Mouse (Mus musculus) frontal cortex, adult (tissue): ENCODE measurements at regions not wholly inside any gene's neighbourhood (a gene's known extent, or its start where the extent isn't known, plus 50 kb on each side); places are given as distances from the start of the nearest gene placed in this dataset.

Experiments
- ATAC-seq: cut with Nextera tagmentation; 2 replicates; pipeline ENCODE4 v1.9.2; 2017; ENCODE audit warnings: mild to moderate bottlenecking, moderate library complexity, mixed read lengths; ENCODE audit not compliant: low TSS enrichment

DNA sequence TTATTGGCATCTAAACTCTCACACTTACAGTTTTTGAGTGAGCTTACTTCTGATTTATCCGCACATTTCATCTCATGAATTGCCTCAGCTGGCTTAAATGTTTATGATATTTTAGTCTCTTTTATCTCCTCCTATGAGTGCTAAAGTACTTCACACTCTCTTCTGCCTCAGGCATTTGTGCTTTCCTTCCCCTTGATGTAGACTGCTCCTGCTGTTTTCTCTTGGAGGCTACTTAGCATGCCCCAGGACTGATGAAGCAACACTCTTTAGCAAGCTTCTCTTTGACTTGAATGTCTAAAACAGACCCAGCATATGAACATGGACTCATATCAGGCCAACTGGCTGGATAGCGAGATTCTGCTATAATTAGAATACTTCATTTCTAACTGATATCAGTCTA is 882.8 kb downstream of the Tecrl start:
- ATAC-seq, result 0 out of 2 replicates have a peak, but pooled peaks have one; percentile 20

DNA sequence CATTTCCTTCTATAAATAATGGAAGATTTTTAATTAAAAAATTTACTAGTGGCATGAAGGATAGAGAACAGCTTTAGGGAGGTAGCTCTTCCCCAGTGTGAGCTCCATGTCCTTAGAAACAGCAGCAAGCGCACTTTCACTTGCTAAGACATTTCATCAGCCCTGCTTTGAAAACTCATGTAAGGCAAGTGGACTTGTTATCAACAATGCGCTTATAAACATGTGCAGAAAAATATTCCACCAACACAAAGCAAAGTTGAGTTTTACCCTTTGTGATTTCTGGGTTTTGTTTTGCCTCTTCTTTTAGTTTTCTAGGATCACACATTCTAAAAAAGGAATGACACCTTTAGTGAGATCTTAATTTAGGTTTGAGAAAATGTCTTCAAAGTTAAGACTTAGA is 890.7 kb downstream of the Tecrl start:
- peak; percentile 87 for ATAC-seq

DNA sequence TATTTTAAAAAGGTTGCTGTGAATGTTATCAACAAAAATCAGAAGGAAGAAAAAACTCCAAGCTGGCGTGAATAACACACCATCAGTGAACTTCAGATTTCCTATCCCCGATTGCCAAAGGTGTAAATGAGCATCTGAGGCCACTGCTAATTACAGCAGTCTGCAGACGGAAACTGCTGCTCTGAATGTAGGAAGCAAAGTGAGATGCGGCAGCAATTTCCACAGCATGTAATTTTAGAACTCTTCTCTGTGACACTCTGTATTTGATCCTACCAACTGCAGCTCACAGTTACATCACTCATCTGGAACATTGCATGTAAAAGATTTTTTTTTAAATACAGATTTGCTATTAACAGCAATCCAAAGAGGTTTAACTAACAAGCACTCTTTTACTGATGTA is 913.7 kb downstream of the Tecrl start:
- peak; percentile 99 for ATAC-seq

DNA sequence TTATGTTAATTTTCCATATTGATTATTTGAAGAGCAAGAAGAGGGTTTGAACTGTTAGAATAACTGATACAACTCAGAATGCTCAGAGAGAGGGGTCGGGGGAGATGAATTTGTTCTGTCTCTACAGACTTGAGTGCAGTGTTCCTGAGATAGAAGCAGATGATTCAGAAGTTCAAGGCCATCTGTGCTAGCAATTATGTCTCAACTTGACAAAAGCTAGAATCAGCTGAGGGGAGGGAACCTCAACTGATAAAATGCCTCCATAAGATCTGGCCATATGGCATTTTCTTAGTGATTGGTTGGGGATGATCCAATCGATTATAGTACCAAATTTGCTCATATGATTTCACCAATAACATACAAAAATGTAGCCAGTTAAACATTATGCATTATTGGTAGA is 914.9 kb downstream of the Tecrl start:
- ATAC-seq, result no peak

DNA sequence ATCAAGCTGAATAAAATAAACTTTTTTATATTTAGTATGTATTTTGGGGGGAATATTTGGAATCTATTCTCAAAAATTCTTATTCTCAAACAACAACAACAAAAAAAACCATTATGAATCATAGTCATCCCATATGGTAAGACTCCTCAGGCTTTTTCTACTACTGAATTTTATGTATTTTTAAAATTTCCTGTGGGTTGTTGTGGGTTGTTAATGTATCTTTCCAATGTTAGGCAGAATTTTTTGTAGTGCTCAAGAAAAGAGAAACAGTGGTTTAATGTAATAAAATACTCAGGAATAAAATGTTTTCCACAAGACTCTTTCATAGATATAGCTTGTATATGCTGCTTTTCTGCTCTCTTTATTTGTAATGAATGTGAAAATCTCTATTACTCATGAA is 934.6 kb downstream of the Tecrl start:
- peak; percentile 91 for ATAC-seq

DNA sequence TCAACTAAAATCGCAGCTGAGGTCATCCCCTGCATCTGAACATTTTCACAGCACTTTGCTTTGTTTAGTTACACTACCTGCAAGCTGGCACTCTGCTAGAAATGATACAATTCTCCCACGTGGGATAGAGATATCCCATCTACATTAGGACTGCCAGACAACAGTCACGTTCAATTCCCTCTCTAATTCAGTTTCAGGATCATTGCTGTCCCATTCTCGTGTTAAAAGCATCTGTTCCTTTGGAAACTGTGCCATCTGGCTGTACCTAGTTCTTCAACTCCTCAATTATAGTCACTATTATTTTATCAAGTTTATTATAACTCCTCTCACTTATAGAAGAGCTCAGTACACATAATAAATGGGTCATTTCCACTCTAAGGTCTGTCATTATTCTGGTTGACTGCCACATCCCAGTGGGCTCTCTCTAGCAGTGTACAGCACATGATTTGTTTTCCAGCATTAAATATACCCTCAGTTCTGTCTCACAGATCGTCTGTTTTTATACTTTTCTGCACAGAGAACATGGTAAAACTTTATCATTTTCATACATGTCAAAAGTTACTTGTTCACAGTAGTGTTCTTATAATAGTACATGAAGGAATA is 958.3 kb downstream of the Tecrl start:
- peak; percentile 55; the same call in 1 of the 2 replicates for ATAC-seq

DNA sequence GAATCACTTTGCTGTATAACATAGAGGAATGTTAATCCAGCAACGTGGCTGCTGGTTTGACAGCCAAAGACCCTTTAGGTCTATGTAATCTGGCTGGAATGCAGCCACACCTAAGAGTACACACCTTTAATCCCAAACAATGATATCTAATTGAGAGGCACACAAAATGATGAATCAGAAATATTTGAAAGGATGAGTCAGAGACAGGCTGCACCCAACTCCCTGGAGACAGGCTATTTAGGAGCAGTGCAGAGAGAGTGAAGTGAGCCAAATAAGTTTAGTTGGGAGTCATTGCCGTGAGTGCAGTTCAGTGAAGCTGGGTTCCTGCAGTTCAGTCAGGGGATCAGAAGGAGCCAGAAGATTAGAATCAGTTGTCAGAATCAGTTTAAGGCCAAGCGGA is 993.4 kb downstream of the Tecrl start:
- ATAC-seq, result no peak

DNA sequence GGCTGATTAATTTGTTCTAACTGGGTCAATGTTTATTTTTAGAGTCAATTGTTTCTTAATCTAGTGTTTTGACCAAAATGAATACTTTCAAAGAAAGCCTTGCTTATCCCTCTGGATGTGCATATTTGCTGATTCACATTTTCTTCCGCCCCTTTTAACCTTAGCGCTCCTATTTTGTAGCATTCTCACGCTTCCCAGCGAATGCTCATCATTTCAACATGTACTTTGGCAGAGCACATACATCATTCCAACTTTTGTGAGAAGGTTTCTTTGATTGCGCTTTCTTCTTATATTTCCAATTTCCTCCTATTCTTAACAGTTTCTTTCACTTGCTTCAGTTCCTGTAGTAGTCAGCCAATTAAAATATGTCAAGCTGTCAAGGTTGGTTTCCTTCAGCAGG is 998.7 kb downstream of the Tecrl start:
- no peak for ATAC-seq

DNA sequence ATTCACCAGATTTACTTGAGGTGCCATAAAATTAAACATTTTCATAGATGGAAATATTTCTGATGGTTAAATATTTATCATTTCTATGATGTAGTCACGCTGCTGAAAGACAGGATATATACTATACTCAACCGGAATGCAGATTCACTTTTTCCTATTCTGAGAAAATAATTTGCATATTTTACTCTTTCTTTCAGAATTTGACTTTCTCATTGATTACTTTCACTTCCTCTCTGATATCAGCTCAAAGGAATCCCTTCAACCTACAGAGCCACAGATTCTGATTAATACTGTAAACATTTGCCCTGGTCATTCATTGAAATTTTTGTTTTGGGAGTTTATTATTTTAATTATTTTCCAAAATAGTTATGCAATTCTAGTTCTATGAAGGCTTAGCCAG is 1003.9 kb downstream of the Tecrl start:
- ATAC-seq, result no peak

DNA sequence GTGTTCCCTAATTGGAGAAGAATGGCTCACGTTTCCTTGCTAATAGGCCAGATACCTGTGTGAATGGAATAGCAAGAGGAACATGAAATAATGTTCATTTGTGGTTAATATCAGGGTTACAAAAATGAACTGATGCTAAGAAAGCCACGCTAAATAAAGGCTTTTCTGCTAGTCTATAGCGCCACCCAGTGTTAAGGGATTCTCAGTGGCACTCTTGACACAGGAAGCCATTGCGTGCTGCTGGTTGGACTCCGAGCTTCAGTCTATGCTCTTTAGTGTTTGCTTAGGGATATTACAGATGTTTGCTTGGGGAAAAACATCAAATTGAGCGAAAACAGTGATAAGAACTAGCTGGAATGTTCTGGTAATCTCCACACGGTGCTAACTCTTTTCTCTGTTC is 1008.3 kb downstream of the Tecrl start:
- ATAC-seq, result peak; percentile 99

DNA sequence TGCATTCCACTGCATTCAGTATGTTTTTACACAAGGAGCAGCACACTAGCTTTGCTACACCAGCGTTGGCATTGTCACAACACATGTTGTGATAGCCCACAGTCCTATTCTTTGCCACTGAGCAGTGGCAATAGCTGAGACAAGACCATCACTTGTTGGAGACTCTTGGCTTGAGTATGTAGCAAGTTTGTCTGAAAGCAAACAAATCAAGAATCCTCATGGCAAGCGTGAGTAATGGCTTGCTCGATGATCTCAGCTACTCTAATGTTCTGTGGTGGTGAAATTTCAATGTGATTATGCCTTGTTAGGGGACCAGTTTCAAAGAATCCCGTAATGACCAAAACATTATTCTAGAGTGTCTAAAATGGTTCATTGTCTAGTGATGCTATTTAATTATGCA is 1030.6 kb downstream of the Tecrl start:
- no peak for ATAC-seq

DNA sequence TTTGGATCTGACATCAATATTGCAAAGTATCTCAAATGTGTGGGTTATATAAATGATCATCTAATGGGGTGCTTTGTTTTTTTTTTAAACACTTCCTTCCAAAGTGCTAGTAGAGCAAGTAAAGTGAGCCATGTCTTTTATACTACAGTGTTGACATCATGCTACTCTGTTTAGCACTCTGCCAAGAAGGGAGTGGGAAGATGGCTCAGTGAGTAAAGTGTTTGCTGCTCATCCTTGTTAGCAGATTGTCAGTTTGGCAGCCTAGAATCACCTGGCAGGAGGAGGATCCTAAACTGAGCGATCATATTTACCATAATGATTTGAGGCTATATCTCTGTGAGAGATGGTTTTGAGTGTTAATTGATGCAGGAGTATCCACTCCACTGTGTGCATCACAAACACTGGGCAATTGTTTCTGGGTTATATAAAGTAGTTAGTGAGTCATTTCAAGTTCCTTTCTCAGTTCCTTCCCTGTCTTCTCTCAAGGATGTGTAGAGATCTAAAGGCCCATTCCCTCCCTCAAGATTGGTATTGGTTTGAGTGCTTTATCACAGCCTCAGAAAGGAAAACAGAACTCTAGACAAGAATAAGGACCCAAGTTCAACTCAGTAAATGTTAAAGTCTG is 1035.2 kb downstream of the Tecrl start:
- peak; percentile 98 for ATAC-seq

DNA sequence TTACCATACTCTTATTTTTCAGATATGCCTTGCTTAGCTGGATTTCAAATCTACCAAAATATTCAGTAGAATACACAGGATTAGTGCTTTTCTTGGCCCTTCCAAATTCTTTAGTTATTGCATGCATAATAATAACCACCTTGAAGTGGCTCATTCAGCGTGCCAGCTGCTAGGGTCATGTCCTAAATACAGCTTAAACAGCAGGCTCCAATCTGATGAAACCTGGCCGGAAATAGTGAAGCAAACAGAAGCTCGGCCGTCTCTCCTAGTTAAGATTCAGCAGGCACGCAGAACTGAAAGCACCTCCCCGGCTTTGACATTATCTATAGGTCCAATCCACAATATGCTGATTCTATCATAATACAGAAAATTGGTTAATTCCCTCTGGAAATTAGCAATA is 1042.9 kb downstream of the Tecrl start:
- no peak for ATAC-seq

DNA sequence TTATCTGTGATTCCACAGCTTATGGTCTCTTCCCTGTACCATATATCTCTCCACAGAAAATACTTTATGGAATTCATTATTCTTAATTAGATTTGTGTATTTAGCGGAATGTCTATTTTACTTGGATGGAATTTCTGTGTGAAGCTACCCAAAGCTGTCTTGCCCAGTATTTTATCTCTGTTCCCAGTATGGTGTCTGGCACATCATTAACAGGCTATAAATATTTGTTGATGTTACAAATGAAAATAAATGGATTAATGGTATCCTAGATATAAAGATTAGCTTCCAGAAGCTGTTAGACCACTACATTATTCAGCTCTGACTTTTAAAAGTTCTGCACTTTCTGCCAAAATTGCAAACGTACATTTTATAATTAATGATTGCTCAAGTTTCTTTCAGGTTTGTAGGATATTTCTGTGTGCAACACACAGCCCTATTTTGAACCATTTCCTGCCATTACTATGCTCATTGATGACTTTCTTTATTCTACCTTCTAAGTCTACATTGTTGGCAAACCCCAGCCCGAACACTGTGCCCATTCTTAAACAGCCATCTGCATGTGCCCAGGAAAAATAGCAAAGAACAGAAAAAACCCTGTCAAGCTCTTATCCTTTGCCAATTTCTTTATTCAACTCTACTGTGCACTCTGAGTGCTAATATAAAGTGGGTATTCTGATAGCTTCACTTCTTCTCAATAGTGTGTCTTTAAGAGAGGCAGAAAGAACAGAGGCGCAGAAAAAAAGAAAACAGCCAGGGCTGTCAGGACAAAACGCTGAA is 1066.7 kb downstream of the Tecrl start:
- ATAC-seq, result 0 out of 2 replicates have a peak, but pooled peaks have one; percentile 9

DNA sequence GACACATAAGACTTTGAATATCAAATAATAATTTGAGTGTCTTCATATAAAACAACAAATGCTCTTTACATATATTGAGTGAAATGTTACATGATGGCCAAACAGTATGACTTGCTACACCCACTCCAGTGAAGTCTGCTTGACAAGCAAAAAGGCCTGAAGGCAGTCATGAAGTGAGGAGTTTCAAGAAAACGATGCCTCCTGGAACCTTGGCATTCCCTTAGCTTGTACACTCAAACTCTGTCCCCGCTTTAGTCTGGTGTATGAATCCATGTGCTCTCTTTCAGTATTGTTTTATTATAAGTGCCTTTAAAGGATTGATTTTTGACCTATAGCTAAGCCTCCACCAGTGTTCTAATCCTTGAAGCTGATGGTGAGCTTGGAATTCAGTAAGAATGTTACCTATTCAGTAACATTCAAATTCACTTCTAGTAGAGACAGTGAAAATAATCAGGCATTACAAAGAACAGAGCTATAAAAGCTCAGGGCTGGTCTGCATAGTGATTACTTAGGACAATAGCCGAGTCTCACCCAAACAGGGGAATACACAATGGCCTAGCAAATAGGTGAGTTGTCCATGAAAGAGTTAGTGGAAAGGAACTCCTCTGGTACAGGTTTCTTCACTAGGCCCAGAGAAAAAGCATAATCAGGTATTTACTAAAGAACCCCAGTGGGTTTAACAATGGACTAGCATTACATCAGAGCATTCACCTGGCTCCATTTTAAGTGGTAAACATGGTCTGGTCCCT is 1101.5 kb downstream of the Tecrl start:
- ATAC-seq, result no peak

DNA sequence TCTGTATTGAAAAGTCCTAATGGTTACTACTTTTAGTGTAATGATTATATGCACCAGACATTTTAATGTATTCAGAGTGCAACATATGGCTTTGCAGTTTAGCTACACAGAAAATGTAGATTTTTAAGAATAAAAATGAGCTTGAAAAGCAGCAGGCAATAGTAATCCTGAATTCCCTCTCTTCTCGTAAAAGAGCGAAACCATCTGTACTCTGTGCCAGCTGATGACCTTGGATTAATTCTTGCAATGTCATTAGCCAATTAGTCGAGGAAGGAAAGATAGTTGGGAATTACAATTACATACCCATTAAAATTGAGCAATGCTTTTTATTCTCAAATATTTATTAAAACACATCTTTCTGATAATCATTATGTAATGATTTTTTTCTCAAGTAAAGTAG is 1128.7 kb downstream of the Tecrl start:
- no peak for ATAC-seq

DNA sequence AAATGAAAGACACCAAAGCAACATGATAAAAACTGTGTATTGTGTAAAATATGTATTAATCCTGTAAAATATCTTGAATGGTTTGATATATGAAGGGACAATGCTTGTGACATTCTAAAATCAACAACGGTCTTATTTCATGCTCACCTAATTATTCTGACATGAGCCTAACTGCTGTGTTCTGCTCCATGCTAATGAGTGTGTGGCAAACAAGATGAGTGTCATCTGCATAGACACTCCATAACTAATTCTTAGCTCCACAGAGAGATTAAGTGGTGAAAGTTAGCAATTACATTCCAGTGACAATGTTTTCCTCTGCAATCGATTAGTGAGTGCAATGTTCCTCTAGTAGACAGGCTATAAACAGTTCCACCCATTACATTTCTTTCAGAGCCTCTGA is 1131.4 kb downstream of the Tecrl start:
- ATAC-seq, result no peak

DNA sequence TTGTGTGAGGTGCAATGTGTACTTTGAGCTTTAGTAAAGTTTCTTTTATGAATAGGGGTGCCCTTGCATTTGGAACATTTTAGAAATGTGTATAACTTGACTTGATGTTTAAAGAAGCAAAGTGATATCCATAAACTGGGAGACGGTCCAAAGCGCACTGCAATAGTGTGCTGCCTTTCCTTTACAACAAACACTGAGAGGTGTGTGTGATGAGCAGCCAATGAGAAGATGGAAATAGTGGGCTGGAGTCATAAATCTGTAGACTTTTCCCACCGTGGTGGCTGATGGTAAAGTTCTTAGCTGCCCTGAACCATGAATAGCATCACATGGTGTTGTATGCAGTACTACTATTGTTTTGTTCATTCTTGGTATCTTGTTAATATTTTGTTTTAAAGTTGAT is 1151.4 kb downstream of the Tecrl start:
- ATAC-seq, result no peak
